Mouse (Mus musculus) spleen, postnatal 0 days (tissue): ENCODE results near the gene Bscl2. TPM values are rescaled to one million over a fixed set of nuclear protein-coding genes. Genes with fewer than 3 reads are reported as not detected.

ENCODE experiments used
- polyA plus RNA-seq: library from polyadenylated mRNA; unstranded; fragments of >200 nt; fragmentation: Nextera tagmentation; extraction: Ambion mirVana; gene quantifications from 2 replicates; pipeline ENCODE4 v1.2.1, GENCODE M21; 2015

Gene Bscl2
- polyA plus RNA-seq: 40.2 and 40.8 TPM in 2 replicates

DNA sequence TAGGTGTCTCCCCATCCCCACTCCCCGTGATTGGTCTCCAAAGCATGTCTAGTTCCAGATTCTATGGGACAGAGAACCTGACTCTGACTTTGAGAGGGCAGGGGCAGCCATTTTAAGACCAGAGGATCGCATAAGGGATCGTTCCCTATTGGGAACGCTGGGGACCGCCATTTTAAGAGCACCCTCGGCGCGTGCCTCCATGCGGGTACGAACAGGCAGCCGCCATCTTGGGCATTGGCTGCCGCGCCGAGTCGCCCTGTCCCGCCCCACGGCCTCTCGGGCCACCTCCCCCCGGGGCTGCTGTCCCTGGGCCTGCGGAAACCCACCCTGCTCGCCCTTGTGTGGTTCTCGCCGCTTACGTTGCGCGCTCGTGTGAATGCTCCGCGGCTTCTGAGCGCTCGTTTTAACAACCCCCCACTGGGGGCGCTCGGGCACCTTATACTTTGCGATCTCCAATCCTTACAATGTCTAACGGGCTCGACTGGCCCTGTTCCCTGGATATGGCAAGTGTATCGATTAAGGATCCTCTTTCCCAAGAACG lies at the start of gene Bscl2:
Bscl2 (plus strand) TSS at position 217 of the 541 bp plus-strand sequence.

DNA sequence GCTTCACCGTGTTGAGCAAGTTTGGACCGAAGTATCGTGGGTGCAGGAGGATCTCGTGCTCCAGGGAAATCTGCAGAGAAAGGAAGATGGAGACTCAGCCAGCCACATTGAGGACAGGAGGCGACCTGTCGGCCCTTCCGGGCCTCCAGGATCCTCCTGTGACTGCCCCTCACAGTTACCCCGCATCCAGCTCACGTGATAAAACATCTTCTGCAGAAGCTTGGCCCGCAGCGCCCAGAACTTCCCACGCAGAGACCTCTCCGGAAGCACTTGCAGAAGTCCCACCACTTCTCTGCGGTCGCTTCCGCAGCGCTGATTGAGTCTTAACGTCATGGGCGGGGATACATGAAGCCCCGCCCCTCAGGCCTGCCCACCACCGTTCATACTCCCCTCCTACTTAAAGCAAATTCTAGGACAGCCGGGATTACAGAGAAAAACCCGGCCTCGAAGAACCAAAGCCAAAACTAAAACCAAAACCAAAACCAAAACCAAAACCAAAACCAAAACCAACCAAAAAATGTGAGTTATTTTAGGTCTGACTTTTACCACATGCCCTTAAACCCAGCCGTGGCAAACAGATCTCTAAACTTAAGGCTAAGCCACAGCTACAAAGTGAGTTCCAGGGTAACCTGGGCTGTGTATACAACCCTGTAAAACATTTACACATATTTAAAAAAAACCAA lies 38.9 kb upstream of the Bscl2 start, which contains the start of gene Polr2g:
Polr2g (minus strand) TSS at position 314 of the 683 bp plus-strand sequence.

DNA sequence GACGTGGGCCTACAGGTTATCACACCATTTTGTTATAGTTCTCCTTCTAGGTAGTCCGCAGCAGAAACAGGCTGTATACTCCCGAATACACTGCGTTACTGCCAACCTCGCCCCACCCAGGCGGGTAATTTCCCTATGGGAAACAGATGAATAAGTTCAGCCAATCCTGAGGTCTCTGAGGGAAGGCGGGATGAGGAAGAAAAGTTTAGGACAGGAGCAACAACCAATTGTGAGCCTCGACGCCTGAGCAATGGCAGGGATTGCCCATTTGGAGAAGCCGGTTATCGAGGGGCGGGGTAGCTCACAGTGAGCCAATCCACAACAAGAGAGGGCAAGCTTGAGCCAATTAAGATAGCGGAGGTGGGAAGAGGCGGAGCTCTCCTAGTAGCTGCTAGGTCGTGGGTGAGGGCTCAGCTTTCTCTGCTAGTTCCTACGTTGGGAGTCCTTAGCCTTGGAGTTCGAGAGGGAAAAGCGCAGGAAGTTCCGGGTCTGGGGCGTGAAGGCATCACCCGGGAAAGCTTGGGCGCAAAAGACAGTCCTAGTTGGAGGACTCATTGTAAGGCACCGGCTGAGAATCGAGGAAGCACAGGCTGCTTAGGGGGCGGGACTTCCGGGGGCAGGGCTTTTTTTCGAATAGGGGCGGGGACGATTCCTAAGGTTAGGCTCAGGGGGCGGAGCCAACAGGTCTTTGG lies 35.0 kb upstream of the Bscl2 start, which contains the start of gene Zbtb3:
Zbtb3 (plus strand) TSS at position 426 of the 692 bp plus-strand sequence.

DNA sequence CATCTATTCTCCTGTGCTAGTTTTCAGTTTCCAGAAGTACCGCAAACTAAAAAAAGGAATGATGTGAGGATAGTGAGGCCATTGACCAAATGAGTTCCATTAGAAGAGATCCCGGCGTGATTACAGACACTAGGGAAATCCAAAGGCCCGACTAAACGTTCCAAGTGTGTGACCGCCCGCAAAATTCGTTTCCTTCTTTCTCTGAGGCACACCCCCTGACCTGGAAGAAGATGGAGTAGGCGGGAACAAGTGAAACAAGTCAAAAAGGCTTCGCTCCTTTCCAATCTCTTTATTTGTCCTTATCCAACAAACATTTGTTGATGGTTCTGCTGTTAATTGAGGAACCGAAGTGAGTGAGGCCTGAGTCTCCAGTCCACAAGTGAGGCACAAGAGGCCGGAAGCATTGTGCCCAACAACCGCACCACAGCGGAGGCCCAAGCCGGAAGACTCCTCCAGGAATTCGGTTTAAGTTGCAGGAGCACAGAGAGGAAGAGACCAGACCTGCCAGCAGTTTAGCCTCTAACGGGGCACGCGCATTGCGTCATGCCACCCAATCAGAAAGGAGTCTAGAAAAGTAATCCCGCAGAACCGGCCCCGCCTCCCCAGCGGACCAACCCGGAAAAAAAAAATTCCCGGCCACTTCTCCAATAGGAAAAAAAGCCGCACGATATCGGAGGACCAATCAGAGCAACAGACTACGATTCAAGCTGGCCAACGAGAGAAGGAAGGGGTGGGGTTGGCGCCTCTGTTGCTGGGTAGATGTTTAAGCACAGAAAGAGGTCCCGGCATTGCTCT lies 18.3 kb upstream of the Bscl2 start, which contains the start of gene Ttc9c:
Ttc9c (minus strand) TSS at position 533 of the 795 bp plus-strand sequence.

DNA sequence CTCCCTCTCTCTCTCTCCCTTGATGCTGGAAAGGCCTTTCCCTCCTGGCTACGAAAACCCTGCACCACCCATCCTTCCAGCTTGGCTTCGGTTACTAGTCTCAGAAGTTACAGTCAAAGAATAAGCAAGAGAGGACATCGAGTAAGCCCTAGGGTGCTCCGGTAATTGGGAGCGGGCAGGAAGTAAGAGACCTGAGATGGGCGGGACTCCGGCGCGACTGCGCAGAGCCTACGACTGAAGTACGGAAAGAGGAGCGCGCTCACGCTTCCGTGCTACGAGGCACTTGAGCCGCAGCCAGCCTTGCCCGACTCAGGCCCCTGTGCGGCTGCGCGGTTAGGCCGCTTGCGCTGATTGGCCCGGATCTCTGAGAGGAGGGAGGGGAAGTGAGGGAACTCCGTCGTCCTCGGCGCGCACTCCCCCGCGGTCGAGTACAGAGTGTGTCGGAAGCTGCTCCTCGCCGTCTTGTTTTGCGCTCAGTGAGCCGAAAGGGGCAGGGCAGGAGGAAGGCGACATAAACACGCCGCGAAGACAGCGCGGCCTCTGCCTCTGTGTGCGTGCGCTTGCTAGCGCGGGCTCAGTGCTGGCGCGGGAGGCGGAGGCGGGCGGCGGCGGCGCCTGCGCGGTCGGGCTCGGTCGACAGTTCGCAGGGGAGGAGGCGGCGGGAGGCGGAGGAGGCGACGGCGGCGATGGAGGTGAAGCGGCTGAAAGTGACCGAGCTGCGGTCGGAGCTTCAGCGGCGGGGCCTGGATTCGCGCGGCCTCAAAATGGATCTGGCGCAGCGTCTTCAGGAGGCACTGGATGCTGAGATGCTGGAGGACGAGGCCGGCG lies 17.5 kb upstream of the Bscl2 start, which contains the start of gene Hnrnpul2:
Hnrnpul2 (plus strand) TSS at position 415 of the 828 bp plus-strand sequence.

DNA sequence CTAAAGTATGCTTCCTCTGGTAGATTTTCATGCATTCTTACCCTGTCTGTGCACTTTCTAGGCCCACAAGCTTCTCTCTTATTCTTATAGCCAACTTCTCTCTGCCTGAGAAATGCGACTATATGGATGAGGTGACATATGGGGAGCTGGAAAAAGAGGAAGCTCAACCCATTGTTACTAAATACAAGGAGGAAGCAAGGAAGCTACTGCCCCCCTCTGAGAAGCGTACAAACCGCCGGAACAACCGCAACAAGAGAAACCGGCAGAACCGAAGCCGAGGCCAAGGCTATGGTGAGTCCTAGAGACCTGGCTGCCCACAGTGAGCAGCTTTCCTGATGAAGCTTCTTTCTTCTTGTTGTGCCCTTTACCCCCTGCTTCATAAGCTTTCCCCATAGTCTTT lies 7.6 kb upstream of the Bscl2 start, which contains the start of gene AC129217.1:
AC129217.1 (plus strand) TSS at position 114 of the 400 bp plus-strand sequence.

DNA sequence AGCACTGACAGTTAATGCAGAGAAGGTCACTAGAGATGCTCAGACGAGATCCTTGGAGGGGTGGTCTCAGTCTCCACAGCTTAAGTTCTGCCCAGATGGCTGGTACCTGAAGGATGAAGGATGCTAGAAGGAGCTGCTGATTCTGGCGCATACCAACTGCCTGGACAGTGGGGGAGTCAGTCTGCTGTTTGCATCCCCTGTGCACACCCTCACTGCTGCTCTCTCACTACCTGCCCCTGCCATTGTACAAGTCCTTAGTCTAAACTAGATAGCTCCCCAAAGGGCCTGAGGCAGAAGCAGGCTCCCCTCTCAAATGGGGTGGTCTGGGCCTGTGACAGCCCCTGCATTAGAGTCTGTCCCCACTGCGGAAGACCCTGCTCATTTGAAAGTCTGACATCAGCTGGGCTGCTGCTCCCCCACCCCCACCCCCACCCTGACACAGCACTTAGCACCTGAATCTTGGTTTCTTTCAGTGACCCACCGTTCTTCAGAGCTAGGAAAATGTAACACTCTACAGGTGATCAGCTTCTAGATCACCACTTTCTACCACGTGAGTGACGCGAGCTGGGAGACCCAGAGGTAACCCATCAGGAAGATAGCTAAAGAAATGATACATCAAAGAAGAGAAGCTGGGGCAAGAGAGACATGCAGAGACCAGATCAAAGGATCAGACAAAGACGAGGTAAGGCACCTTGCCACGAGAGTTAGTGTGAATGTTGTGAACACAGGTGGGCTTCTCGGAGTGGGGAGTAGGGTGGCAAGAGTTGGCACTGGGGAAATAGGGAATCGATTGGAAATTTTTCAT lies 2.0 kb downstream of the Bscl2 start, which contains the start of gene Gng3:
Gng3 (minus strand) TSS at position 92 of the 805 bp plus-strand sequence.

DNA sequence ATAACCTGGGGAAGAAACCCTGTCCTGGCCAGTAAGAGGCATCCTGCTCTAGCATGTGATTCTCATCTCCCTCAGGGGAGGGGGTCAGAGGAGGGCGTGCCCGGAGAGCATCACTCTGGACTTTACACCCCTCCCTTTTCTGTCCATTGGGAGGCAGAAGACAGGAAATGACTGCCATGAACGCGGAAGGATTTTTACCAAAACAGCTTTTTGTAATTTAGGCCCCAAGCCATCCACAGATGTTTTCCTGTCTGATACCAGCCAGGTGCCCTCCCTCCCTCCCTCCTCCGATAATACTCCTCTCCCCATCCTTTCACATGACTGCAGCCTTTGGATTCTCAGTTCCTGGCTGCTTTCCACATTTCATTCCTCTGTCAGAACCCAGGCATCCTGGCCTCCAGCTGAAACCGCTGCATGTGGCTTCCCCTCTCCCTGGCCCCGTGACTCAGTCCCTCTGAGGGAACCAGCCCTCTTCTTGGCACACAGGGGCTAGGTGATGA lies 13.2 kb downstream of the Bscl2 start, which contains the start of gene Lrrn4cl:
Lrrn4cl (plus strand) TSS at position 367 of the 500 bp plus-strand sequence.

DNA sequence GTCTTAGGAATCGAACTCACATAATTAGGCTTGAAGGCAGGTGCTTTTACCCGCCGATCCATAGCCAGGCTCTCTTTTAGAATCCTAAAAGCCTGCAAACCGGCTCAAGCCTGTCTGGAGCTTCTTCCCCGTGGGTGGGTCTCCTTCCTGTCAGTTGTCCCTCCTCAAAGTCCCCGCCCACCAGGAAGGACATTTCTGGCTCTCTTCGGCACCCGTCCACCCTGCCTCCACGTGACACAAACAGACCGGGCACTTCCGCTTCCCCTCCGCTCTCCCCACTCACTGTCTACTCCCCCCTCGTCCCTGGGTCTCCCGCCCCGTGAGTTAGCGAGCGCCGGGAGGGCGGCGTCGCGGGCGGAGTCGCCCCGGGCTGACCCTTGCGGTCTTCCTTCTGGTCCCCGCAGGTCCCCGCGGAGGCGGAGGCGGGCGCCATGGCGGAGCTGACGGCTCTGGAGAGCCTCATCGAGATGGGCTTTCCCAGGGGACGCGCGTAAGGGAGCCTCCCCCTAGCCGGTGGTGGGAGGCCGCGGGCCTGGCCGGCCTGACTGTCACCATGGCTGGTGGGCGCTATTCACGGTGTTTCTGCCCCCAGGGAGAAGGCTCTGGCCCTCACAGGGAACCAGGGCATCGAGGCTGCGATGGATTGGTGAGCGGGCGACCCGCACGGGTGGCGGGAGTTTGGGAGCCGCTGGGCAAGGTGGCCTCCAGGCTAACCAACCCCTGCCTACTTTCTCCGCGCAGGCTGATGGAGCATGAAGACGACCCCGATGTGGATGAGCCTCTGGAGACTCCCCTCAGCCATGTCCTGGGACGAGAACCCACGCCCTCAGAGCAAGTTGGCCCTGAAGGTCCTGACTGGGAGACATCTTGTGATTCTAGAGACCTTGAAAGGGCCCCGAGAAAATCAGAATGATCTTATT lies 34.3 kb downstream of the Bscl2 start, which contains the start of gene Ubxn1:
Ubxn1 (plus strand) TSS at position 230 of the 920 bp plus-strand sequence.

DNA sequence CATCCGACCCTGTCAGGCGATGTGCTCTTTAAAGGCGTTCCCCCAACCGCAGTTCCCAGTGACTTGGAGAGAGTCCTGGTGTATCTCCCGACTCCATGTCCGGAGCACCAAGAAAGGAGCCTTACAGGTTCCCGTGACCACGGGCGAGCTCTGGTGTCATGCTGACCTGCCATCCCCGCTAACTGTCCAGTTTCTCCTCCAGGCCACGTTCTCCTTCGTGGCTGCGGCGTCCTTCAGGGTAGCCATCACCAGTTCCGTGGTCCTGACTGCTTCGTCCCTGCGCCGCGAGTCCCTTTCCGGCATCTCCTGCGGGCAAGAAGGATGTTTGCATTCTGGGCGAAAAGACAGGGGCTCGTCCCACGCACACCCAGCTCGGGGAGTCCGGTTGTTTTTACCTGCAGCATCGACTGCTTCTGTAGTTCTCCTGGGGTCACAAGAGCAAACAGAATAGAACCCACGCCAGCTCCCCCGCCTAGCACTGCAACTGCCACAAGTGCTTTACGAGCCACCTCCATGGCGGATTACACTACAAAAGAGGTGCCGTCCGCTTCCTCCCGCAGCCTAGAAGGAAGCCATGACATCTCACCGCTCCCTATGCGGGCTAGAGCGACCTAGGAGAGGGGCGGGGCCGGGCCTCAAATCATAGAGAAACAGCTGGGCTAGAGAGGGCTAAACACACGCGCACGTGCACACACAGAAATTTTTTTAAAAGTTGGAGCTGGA lies 43.2 kb downstream of the Bscl2 start, which contains the start of gene Uqcc3:
Uqcc3 (minus strand) TSS at position 613 of the 723 bp plus-strand sequence.

DNA sequence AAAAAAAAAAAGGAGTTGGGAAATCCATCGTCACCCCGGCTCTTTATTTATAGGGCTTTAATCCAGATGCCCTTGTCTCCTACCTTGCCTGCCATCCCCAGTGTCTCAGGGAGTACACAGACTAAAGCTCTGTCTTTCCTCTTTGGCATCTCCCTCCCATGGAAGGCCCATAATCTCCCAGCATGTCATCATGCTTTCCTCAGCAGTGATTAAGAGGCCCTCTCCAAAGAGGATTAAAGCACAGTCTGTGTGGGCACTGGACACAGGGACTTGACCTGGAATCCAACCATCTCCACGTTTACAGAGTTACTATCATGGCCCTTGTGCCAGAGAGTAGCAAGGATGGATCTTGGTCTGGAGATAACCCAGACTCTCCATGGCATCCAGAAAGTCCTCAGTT lies 46.3 kb downstream of the Bscl2 start, which contains the start of the genes Lbhd1 and Gm49403:
Lbhd1 (plus strand) TSS at position 117 of the 400 bp plus-strand sequence.
Gm49403 (plus strand) TSS at position 315 of the 400 bp plus-strand sequence.

DNA sequence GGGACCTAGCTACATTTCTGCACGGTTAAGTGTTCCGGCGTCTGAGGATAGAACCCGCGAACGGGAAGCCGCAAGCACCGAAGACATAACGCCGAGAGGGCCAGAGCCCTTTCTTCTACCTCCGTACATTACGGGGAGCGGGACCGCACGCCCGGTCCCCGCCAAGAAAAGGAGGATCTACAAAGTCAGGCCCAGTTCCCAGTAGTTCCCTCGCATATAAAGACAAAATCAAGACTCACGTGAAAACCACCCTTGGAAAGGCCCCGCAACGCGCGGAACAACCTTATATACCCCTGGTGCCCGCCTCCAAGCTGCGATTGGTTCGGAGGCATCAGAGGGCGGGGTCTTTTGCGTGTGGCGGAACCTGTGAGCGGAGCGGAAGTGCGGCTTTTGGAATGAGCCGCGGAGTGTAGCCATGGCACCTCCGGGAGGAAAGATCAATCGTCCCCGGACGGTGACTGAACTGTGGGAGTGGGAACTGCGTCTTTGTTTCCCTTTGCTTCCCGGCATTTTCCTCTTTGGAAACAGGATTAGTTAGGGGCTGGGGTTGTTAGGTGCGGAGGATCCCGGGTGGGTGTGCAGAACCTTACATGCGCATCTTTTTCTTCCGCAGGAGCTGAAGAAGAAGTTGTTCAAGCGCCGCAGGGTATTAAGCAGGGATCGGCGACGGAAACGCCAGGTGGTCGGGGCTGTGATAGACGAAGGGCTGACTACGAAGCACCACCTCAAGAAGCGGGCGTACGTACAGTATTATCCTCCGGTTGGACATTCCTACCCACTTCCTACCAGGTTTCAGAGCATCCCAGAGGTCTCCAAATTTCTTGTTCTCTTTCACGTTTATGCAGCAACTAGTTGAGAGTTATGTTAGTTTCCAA lies 51.5 kb downstream of the Bscl2 start, which contains the start of the genes 1810009A15Rik and Gm49416:
1810009A15Rik (plus strand) TSS at position 343 of the 875 bp plus-strand sequence.
Gm49416 (plus strand) TSS at position 416 of the 875 bp plus-strand sequence.

DNA sequence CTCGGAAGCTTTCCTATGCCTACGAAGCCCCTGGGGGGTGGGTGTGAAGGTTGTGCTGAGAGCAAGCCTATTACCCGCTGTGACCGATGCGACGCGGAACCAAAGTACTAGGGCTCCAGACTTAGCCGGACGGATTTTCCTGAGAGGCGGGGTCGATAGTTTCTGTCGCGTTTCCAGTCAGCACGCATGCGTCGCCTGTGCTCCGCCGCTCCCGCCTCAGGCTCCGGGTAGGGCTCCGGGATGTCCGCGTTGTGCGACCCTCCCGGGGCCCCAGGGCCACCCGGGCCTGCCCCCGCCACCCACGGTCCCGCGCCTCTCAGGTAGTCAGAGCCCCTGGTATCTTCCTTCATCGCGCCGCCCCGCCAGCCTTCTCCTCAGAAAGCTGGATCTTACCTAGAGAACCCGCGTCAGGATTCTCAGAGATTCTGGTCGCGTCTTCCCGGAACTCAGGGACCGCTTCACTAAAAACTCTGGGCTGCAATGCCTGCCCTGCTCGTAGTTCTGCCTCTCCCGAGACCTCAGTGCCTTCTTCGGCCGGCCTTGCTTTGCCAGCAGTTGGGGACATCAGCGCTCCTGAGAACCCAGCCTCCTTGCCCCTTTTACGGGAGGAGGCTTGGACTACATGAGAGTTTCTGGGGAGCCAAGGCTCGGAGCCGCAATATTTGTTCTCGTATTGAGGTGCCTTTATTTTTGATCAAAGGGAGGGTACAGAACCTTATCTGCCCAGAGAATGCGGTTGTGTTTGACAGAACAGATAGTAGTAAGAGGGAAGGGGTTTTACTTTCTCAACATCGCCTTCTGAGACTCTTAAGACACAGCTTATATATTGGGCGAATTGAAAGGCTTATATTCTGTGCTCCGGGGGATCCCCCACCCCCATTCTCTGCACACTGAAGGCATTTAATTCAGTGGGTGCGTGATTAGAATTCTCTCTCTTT lies 55.8 kb downstream of the Bscl2 start, which contains the start of gene Ints5:
Ints5 (plus strand) TSS at position 177 of the 938 bp plus-strand sequence.

DNA sequence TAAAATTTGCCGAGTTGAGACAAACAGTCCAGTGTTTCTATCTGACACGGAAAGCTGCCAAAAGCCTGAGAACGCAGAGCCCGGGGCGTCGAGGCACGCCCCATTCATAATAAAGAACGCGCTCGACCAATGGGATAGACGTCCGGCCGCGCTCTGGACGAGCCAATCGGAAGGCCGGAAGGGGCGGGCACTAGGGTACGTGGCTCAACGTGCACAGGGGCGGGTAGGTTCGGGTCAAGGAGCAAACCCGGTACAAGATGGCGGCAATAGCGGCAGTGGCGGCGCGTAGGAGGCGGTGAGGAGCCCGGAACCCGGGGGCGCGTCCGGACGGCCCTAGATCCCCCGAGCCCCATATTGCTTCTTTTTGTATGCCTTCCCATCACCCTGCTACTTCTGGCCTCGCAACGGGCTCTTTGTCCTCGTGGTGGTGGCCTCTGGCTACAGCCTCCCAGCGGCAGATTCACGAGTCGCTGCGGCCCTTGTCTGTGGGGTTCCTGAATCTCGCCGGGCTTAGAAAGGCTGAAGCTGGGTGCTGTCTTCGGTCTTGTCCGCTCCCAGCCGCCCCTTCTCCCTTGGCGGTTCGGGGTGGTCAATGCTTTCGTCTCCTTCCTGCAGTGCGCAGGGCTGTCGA lies 60.7 kb downstream of the Bscl2 start, which contains the start of gene Ganab:
Ganab (plus strand) TSS at position 207 of the 631 bp plus-strand sequence.

